Comparison of ENCODE assay signal across 10 mouse cellular contexts in genomic region chr8:11414304-11414703, GRCm38 (mm10).
A peak's percentile ranks its signal among the peaks of the same experiment; 100 is the strongest.
DNase-seq lines count a peak whose midpoint lies in the region; ATAC-seq and TF ChIP-seq lines count a peak whose summit lies in the region.
"Had no signal": no experiment of that assay in that cellular context is flagged by ENCODE, and none has a peak within 500 bp of the region (broad histone marks: within the 10 kb centered on the region; RNA-seq: fewer than 3 reads in every experiment).

No protein-coding gene starts in this region.

- H3K27ac ChIP-seq in MEL (ENCODE audit: control insufficient read depth, low read depth, low read length): no peak overlapping the region
- peak overlapping the region; percentile 32 for H3K27ac ChIP-seq in forebrain, embryonic 10.5 days
- no peak overlapping the region for H3K27ac ChIP-seq in hindbrain, embryonic 16.5 days (ENCODE audit: low read depth, low read length)
- H3K27ac ChIP-seq in midbrain, embryonic 14.5 days (replicated peaks; ENCODE audit: low read depth, low read length): peak overlapping the region; percentile 60
- H3K27ac ChIP-seq in liver, embryonic 11.5 days (ENCODE audit: low read depth, low read length): no peak overlapping the region

- TF ChIP-seq CTCF in MEL (IDR thresholded peaks at IDR 0.05 in 2 of 3, conservative IDR thresholded peaks at IDR 0.05 in 1 of 3; ENCODE audit: control insufficient read depth in 1 of 3, insufficient read depth in 1 of 3, low read depth in 2 of 3, low read length in 3 of 3, poor library complexity in 1 of 3, severe bottlenecking in 1 of 3): no peak

- no peaks in the 10 kb centered on the region for H3K9me3 ChIP-seq in MEL (replicated peaks; ENCODE audit: insufficient read depth, low read length)
- no peaks in the 10 kb centered on the region for H3K9me3 ChIP-seq in forebrain, embryonic 10.5 days
- no peaks in the 10 kb centered on the region for H3K9me3 ChIP-seq in hindbrain, embryonic 16.5 days (ENCODE audit: control insufficient read depth, low read length)
- no peaks in the 10 kb centered on the region for H3K9me3 ChIP-seq in midbrain, embryonic 14.5 days (ENCODE audit: control insufficient read depth, low read length)
- H3K9me3 ChIP-seq in liver, embryonic 11.5 days (ENCODE audit: control insufficient read depth, low read length): no peaks in the 10 kb centered on the region

- no peaks in the 10 kb centered on the region for H3K79me2 ChIP-seq in MEL (ENCODE audit: control insufficient read depth, insufficient read depth, low read length, poor library complexity)

- H3K4me1 ChIP-seq in MEL (ENCODE audit: control insufficient read depth in 1 of 2, insufficient read depth in 2 of 2, low read length in 2 of 2): peaks cover 0 to 11% of the 10 kb centered on the region in 2 experiments; a peak in 2 of 4 replicates
- H3K4me1 ChIP-seq in forebrain, embryonic 10.5 days: peaks cover 39% of the 10 kb centered on the region
- peaks cover 21% of the 10 kb centered on the region for H3K4me1 ChIP-seq in hindbrain, embryonic 16.5 days (ENCODE audit: control insufficient read depth, insufficient read depth, low read depth, low read length)
- peaks cover 12% of the 10 kb centered on the region for H3K4me1 ChIP-seq in midbrain, embryonic 14.5 days (ENCODE audit: control insufficient read depth, insufficient read depth, low read length)
- 0 out of 2 replicates have a peak, but pooled peaks cover 3% of the 10 kb centered on the region for H3K4me1 ChIP-seq in liver, embryonic 11.5 days (replicated peaks; ENCODE audit: control insufficient read depth, insufficient read depth, low read length)

- TF ChIP-seq RAD21 in MEL (IDR thresholded peaks at IDR 0.05; ENCODE audit: low read depth, low read length): no peak

- H3K4me3 ChIP-seq in MEL (ENCODE audit: control insufficient read depth in 1 of 2, insufficient read depth in 1 of 2, low read depth in 2 of 2, low read length in 2 of 2): no peak overlapping the region
- no peak overlapping the region for H3K4me3 ChIP-seq in forebrain, embryonic 10.5 days
- no peak overlapping the region for H3K4me3 ChIP-seq in hindbrain, embryonic 16.5 days (ENCODE audit: low read length)
- no peak overlapping the region for H3K4me3 ChIP-seq in midbrain, embryonic 14.5 days (replicated peaks; ENCODE audit: low read depth, low read length)
- H3K4me3 ChIP-seq in liver, embryonic 11.5 days (ENCODE audit: low read depth, low read length): no peak overlapping the region

- H3K9ac ChIP-seq in MEL (ENCODE audit: control insufficient read depth, low read depth, low read length, poor library complexity, severe bottlenecking): no peak overlapping the region
- H3K9ac ChIP-seq in hindbrain, embryonic 16.5 days (ENCODE audit: low read depth, low read length): peak overlapping the region; percentile 20; the same call in 1 of the 2 replicates
- H3K9ac ChIP-seq in midbrain, embryonic 14.5 days (replicated peaks; ENCODE audit: low read length): no peak overlapping the region
- no peak overlapping the region for H3K9ac ChIP-seq in liver, embryonic 11.5 days (ENCODE audit: low read depth, low read length)

- peak; percentile 67 for ATAC-seq in hindbrain, embryonic 16.5 days
- peak; percentile 65 for ATAC-seq in midbrain, embryonic 14.5 days (ENCODE audit: low FRiP score, low TSS enrichment)
- no peak for ATAC-seq in liver, embryonic 11.5 days (replicated peaks; ENCODE audit: low FRiP score)
- ATAC-seq in activated CD4-positive, CD25-positive, alpha-beta regulatory T cell, adult 4 months: no peak
- ATAC-seq: inflammation-experienced regulatory T-cells, adult 6 months had no signal

- H3K4me2 ChIP-seq in hindbrain, embryonic 16.5 days (ENCODE audit: low read length): no peak overlapping the region
- H3K4me2 ChIP-seq in midbrain, embryonic 14.5 days (ENCODE audit: low read length): no peak overlapping the region
- no peak overlapping the region for H3K4me2 ChIP-seq in liver, embryonic 11.5 days

- no peaks in the 10 kb centered on the region for H3K36me3 ChIP-seq in MEL (ENCODE audit: control insufficient read depth in 1 of 2, insufficient read depth in 2 of 2, low read length in 2 of 2)
- H3K36me3 ChIP-seq in forebrain, embryonic 10.5 days (replicated peaks): peaks cover 28% of the 10 kb centered on the region
- no peaks in the 10 kb centered on the region for H3K36me3 ChIP-seq in hindbrain, embryonic 16.5 days (ENCODE audit: control insufficient read depth, insufficient read depth, low read length)
- no peaks in the 10 kb centered on the region for H3K36me3 ChIP-seq in midbrain, embryonic 14.5 days (ENCODE audit: control insufficient read depth, insufficient read depth, low read length)
- H3K36me3 ChIP-seq in liver, embryonic 11.5 days (ENCODE audit: control insufficient read depth, insufficient read depth, low read length): no peaks in the 10 kb centered on the region

- H3K27me3 ChIP-seq in MEL (ENCODE audit: control insufficient read depth in 1 of 2, insufficient read depth in 2 of 2, low read length in 2 of 2): no peaks in the 10 kb centered on the region
- no peaks in the 10 kb centered on the region for H3K27me3 ChIP-seq in forebrain, embryonic 10.5 days (ENCODE audit: poor library complexity, severe bottlenecking)
- no peaks in the 10 kb centered on the region for H3K27me3 ChIP-seq in hindbrain, embryonic 16.5 days (replicated peaks; ENCODE audit: control insufficient read depth, insufficient read depth, low read length)
- H3K27me3 ChIP-seq in midbrain, embryonic 14.5 days (ENCODE audit: control insufficient read depth, insufficient read depth, low read length): no peaks in the 10 kb centered on the region
- no peaks in the 10 kb centered on the region for H3K27me3 ChIP-seq in liver, embryonic 11.5 days (replicated peaks; ENCODE audit: control insufficient read depth, insufficient read depth, low read length)

- peak; percentile 25 for DNase-seq in MEL (ENCODE audit: low read depth, low spot score)
- DNase-seq in forebrain, embryonic 10.5 days (ENCODE audit: extremely low spot score, low spot score): no peak
- peak; percentile 71 for DNase-seq in midbrain, embryonic 14.5 days
- no peak for DNase-seq in thymus, postnatal 0 days (ENCODE audit: low spot score)
- no peak for DNase-seq in adrenal gland, adult 2 months
- DNase-seq in liver, embryonic 11.5 days (ENCODE audit: low spot score): no peak
- DNase-seq: liver had no signal

- 52% methylated on average over 8 of the region's 8 CpGs for WGBS in forebrain, embryonic 10.5 days
- 20% methylated on average over 8 of the region's 8 CpGs for WGBS in hindbrain, embryonic 16.5 days
- WGBS in midbrain, embryonic 14.5 days: 14% methylated on average over 8 of the region's 8 CpGs
- 55% methylated on average over 8 of the region's 8 CpGs for WGBS in liver, embryonic 11.5 days

- peak in 1 of 2 experiments; percentile 17; a peak in 1 of 4 replicates for TF ChIP-seq EP300 in MEL (IDR thresholded peaks at IDR 0.05; ENCODE audit: low read depth in 1 of 2, low read length in 2 of 2)

- no peak for TF ChIP-seq POLR2A in MEL (IDR thresholded peaks at IDR 0.05; ENCODE audit: control insufficient read depth in 1 of 2, insufficient read depth in 1 of 2, low read depth in 1 of 2, low read length in 2 of 2, poor library complexity in 1 of 2)

TF ChIP-seq in MEL, 35 proteins besides CTCF, POLR2A, EP300 and RAD21:
- no peak for TF ChIP-seq MAZ (IDR thresholded peaks at IDR 0.05; ENCODE audit: low read depth, low read length)
- TF ChIP-seq ZC3H11A (IDR thresholded peaks at IDR 0.05; ENCODE audit: low read depth, low read length): no peak
- TF ChIP-seq TAL1 (IDR thresholded peaks at IDR 0.05; ENCODE audit: low read length): peak; percentile 50
- TF ChIP-seq MAX (IDR thresholded peaks at IDR 0.05; ENCODE audit: low read length): no peak

Comparison
In these comparisons a context has a peak if more than half of its experiments do, and no peak if none do; other contexts are left out.
1. DNase-seq: peak in MEL (single experiment) and midbrain, embryonic 14.5 days (single experiment); none in forebrain, embryonic 10.5 days (single experiment), thymus, postnatal 0 days (single experiment), adrenal gland, adult 2 months (single experiment) and liver, embryonic 11.5 days (single experiment).
2. H3K27ac ChIP-seq: peak in forebrain, embryonic 10.5 days (single experiment) and midbrain, embryonic 14.5 days (single experiment); none in MEL (single experiment), hindbrain, embryonic 16.5 days (single experiment) and liver, embryonic 11.5 days (single experiment).
3. ATAC-seq: peak in hindbrain, embryonic 16.5 days (single experiment) and midbrain, embryonic 14.5 days (single experiment); none in liver, embryonic 11.5 days (single experiment) and activated CD4-positive, CD25-positive, alpha-beta regulatory T cell, adult 4 months (single experiment).